Mouse (Mus musculus): ENCODE data around the gene Ercc4. TPM values are rescaled to one million over a fixed set of nuclear protein-coding genes. Genes with fewer than 3 reads are reported as not detected.
"Not testable (repeated sequence)": the region's sequence is repeated elsewhere in the genome, so short reads cannot be mapped to it uniquely, and the experiment has no call there.

The Ercc4 gene
- polyA plus RNA-seq, 1 experiment from 2014 or later = 18.0 TPM

- H3K4me2 ChIP-seq (ENCODE audit: low read depth, low read length, severe bottlenecking); H3K9me3 ChIP-seq (ENCODE audit: control insufficient read depth, low read length); ATAC-seq (replicated peaks; ENCODE audit: low FRiP score); H3K36me3 ChIP-seq (ENCODE audit: control insufficient read depth, insufficient read depth, low read length); H3K9ac ChIP-seq (ENCODE audit: low read length); DNase-seq (ENCODE audit: low spot score); H3K4me3 ChIP-seq (ENCODE audit: low read depth, low read length); H3K27me3 ChIP-seq (ENCODE audit: control insufficient read depth, insufficient read depth, low read length); H3K27ac ChIP-seq (ENCODE audit: low read depth, low read length); H3K4me1 ChIP-seq (replicated peaks; ENCODE audit: control insufficient read depth, insufficient read depth, low read length): not testable (repeated sequence)
- WGBS = 85% methylated on average over 3 of the region's 3 CpGs
Observed at GRCm38 (mm10) chr16:13115466-13115865, 6.0 kb downstream of the Ercc4 start.

GRCm38 (mm10) chr16:13117299-13117966 lies 7.9 kb downstream of the Ercc4 start:
- Histone ChIP-seq H3K9ac (ENCODE audit: low read length) (no peak overlapping the region), H3K4me2 (ENCODE audit: low read depth, low read length, severe bottlenecking) (no peak overlapping the region), H3K27ac (ENCODE audit: low read depth, low read length) (no peak overlapping the region), H3K36me3 (ENCODE audit: control insufficient read depth, insufficient read depth, low read length) (no peaks in the 10 kb centered on the region), H3K4me1 (replicated peaks; ENCODE audit: control insufficient read depth, insufficient read depth, low read length) (no peaks in the 10 kb centered on the region), H3K4me3 (ENCODE audit: low read depth, low read length) (no peak overlapping the region), H3K9me3 (ENCODE audit: control insufficient read depth, low read length) (no peaks in the 10 kb centered on the region), H3K27me3 (ENCODE audit: control insufficient read depth, insufficient read depth, low read length) (no peaks in the 10 kb centered on the region)
- 75% methylated on average over 9 of the region's 9 CpGs for WGBS
- DNase-seq (ENCODE audit: low spot score) (peak; percentile 63), ATAC-seq (replicated peaks; ENCODE audit: low FRiP score) (peak; percentile 71)

- WGBS = 92% methylated on average over 7 of the region's 7 CpGs
- DNase-seq (ENCODE audit: low spot score) (no peak), ATAC-seq (replicated peaks; ENCODE audit: low FRiP score) (no peak)
- Histone ChIP-seq H3K4me3 (ENCODE audit: low read depth, low read length) (no peak overlapping the region), H3K27me3 (ENCODE audit: control insufficient read depth, insufficient read depth, low read length) (no peaks in the 10 kb centered on the region), H3K4me2 (ENCODE audit: low read depth, low read length, severe bottlenecking) (no peak overlapping the region), H3K27ac (ENCODE audit: low read depth, low read length) (no peak overlapping the region), H3K9me3 (ENCODE audit: control insufficient read depth, low read length) (no peaks in the 10 kb centered on the region), H3K9ac (ENCODE audit: low read length) (no peak overlapping the region), H3K36me3 (ENCODE audit: control insufficient read depth, insufficient read depth, low read length) (no peaks in the 10 kb centered on the region), H3K4me1 (replicated peaks; ENCODE audit: control insufficient read depth, insufficient read depth, low read length) (no peaks in the 10 kb centered on the region)
Observed at GRCm38 (mm10) chr16:13117967-13118430, 8.5 kb downstream of the Ercc4 start.

- DNase-seq (ENCODE audit: low spot score) (no peak), ATAC-seq (replicated peaks; ENCODE audit: low FRiP score) (no peak)
- Histone ChIP-seq H3K9ac (ENCODE audit: low read length) (no peak overlapping the region), H3K27ac (ENCODE audit: low read depth, low read length) (no peak overlapping the region), H3K9me3 (ENCODE audit: control insufficient read depth, low read length) (no peaks in the 10 kb centered on the region), H3K4me1 (replicated peaks; ENCODE audit: control insufficient read depth, insufficient read depth, low read length) (no peaks in the 10 kb centered on the region), H3K27me3 (ENCODE audit: control insufficient read depth, insufficient read depth, low read length) (no peaks in the 10 kb centered on the region), H3K4me2 (ENCODE audit: low read depth, low read length, severe bottlenecking) (no peak overlapping the region), H3K36me3 (ENCODE audit: control insufficient read depth, insufficient read depth, low read length) (no peaks in the 10 kb centered on the region; the same call in 1 of the 2 replicates), H3K4me3 (ENCODE audit: low read depth, low read length) (no peak overlapping the region)
- 93% methylated on average over 2 of the region's 2 CpGs for WGBS
Observed at GRCm38 (mm10) chr16:13118754-13119294, 9.3 kb downstream of the Ercc4 start.

- no peak for DNase-seq (ENCODE audit: low spot score)
- no peak overlapping the region for H3K27ac ChIP-seq (ENCODE audit: low read depth, low read length)
- no peak overlapping the region for H3K9ac ChIP-seq (ENCODE audit: low read length)
- no peaks in the 10 kb centered on the region for H3K9me3 ChIP-seq (ENCODE audit: control insufficient read depth, low read length)
- no peak for ATAC-seq (replicated peaks; ENCODE audit: low FRiP score)
- no peak overlapping the region for H3K4me3 ChIP-seq (ENCODE audit: low read depth, low read length)
- whole genome bisulfite sequencing = 86% methylated on average over 3 of the region's 3 CpGs
- H3K36me3 ChIP-seq (ENCODE audit: control insufficient read depth, insufficient read depth, low read length) = no peaks in the 10 kb centered on the region; the same call in 1 of the 2 replicates
- H3K27me3 ChIP-seq (ENCODE audit: control insufficient read depth, insufficient read depth, low read length) = no peaks in the 10 kb centered on the region
- H3K4me2 ChIP-seq (ENCODE audit: low read depth, low read length, severe bottlenecking) = no peak overlapping the region
- H3K4me1 ChIP-seq (replicated peaks; ENCODE audit: control insufficient read depth, insufficient read depth, low read length) = no peaks in the 10 kb centered on the region
Observed at GRCm38 (mm10) chr16:13119641-13120350, 10.3 kb downstream of the Ercc4 start.

GRCm38 (mm10) chr16:13125357-13125756 lies 15.9 kb downstream of the Ercc4 start:
- ATAC-seq (replicated peaks; ENCODE audit: low FRiP score) (no peak), DNase-seq (ENCODE audit: low spot score) (no peak)
- H3K9me3 ChIP-seq (ENCODE audit: control insufficient read depth, low read length) = no peaks in the 10 kb centered on the region
- no peak overlapping the region for H3K27ac ChIP-seq (ENCODE audit: low read depth, low read length)
- 93% methylated on average over 8 of the region's 8 CpGs for WGBS
- no peaks in the 10 kb centered on the region for H3K27me3 ChIP-seq (ENCODE audit: control insufficient read depth, insufficient read depth, low read length)
- H3K9ac ChIP-seq (ENCODE audit: low read length) = no peak overlapping the region
- H3K4me2 ChIP-seq (ENCODE audit: low read depth, low read length, severe bottlenecking) = no peak overlapping the region
- H3K4me1 ChIP-seq (replicated peaks; ENCODE audit: control insufficient read depth, insufficient read depth, low read length) = no peaks in the 10 kb centered on the region
- no peak overlapping the region for H3K4me3 ChIP-seq (ENCODE audit: low read depth, low read length)
- H3K36me3 ChIP-seq (ENCODE audit: control insufficient read depth, insufficient read depth, low read length) = no peaks in the 10 kb centered on the region; the same call in 1 of the 2 replicates

- Histone ChIP-seq H3K4me2 (ENCODE audit: low read depth, low read length, severe bottlenecking) (no peak overlapping the region), H3K27me3 (ENCODE audit: control insufficient read depth, insufficient read depth, low read length) (no peaks in the 10 kb centered on the region), H3K9me3 (ENCODE audit: control insufficient read depth, low read length) (no peaks in the 10 kb centered on the region), H3K4me3 (ENCODE audit: low read depth, low read length) (no peak overlapping the region), H3K9ac (ENCODE audit: low read length) (no peak overlapping the region), H3K27ac (ENCODE audit: low read depth, low read length) (no peak overlapping the region), H3K36me3 (ENCODE audit: control insufficient read depth, insufficient read depth, low read length) (peaks cover 2% of the 10 kb centered on the region; the same call in 1 of the 2 replicates), H3K4me1 (replicated peaks; ENCODE audit: control insufficient read depth, insufficient read depth, low read length) (no peaks in the 10 kb centered on the region)
- ATAC-seq (replicated peaks; ENCODE audit: low FRiP score) (no peak), DNase-seq (ENCODE audit: low spot score) (no peak)
- WGBS = 92% methylated on average over 10 of the region's 10 CpGs
Observed at GRCm38 (mm10) chr16:13127566-13127965, 18.1 kb downstream of the Ercc4 start.

GRCm38 (mm10) chr16:13130412-13130811 lies 20.9 kb downstream of the Ercc4 start:
- no peak overlapping the region for H3K27ac ChIP-seq (ENCODE audit: low read depth, low read length)
- H3K9ac ChIP-seq (ENCODE audit: low read length) = no peak overlapping the region
- ATAC-seq (replicated peaks; ENCODE audit: low FRiP score) (no peak), DNase-seq (ENCODE audit: low spot score) (peak; percentile 81)
- no peaks in the 10 kb centered on the region for H3K4me1 ChIP-seq (replicated peaks; ENCODE audit: control insufficient read depth, insufficient read depth, low read length)
- no peak overlapping the region for H3K4me3 ChIP-seq (ENCODE audit: low read depth, low read length)
- WGBS = 40% methylated on average over 14 of the region's 14 CpGs
- peaks cover 2% of the 10 kb centered on the region; the same call in 1 of the 2 replicates for H3K36me3 ChIP-seq (ENCODE audit: control insufficient read depth, insufficient read depth, low read length)
- H3K4me2 ChIP-seq (ENCODE audit: low read depth, low read length, severe bottlenecking) = no peak overlapping the region
- no peaks in the 10 kb centered on the region for H3K9me3 ChIP-seq (ENCODE audit: control insufficient read depth, low read length)
- no peaks in the 10 kb centered on the region for H3K27me3 ChIP-seq (ENCODE audit: control insufficient read depth, insufficient read depth, low read length)

Data from forebrain, embryonic 11.5 days (tissue).